Mouse (Mus musculus): ENCODE measurements around the gene Kat2b. TPM values are rescaled to one million over a fixed set of nuclear protein-coding genes. Genes with fewer than 3 reads are reported as not detected.
"Not testable (repeated sequence)": the region's sequence is repeated elsewhere in the genome, so short reads cannot be mapped to it uniquely, and the experiment has no call there.

Gene Kat2b
- polyA plus RNA-seq, 1 experiment from 2014 or later, result 5.6 TPM

- no peaks in the 10 kb centered on the region for H3K27me3 ChIP-seq
- no peaks in the 10 kb centered on the region for H3K9me3 ChIP-seq
- peaks cover 28% of the 10 kb centered on the region for H3K36me3 ChIP-seq
- H3K4me1 ChIP-seq, result peaks cover 8% of the 10 kb centered on the region
- ATAC-seq (ENCODE audit: borderline replicate concordance, extremely low read depth, low FRiP score, low TSS enrichment), result no peak
- peak overlapping the region; percentile 55 for H3K4me3 ChIP-seq
- 3% methylated on average over 1 of the region's 1 CpGs for WGBS
- peak overlapping the region; percentile 53 for H3K9ac ChIP-seq
- 0 out of 2 replicates have a peak overlapping the region, but pooled peaks have one; percentile 65 for H3K27ac ChIP-seq
- H3K4me2 ChIP-seq, result peak overlapping the region; percentile 51
These were observed 121.7 kb downstream of the Kat2b start for GRCm38 (mm10) chr17:53688321-53688720.

GRCm38 (mm10) chr17:53688877-53689802 is 122.5 kb downstream of the Kat2b start, which contains the start of gene Sgo1:
Gene Sgo1, minus strand, starts transcription at chr17:53689333.
- H3K9me3 ChIP-seq, result no peaks in the 10 kb centered on the region
- H3K27me3 ChIP-seq, result no peaks in the 10 kb centered on the region
- peak within 1 kb of the TSS; percentile 67 for H3K9ac ChIP-seq
- ATAC-seq (ENCODE audit: borderline replicate concordance, extremely low read depth, low FRiP score, low TSS enrichment), result peak; percentile 99
- H3K4me2 ChIP-seq, result peak within 1 kb of the TSS; percentile 60
- peak within 1 kb of the TSS; percentile 97 for H3K27ac ChIP-seq
- WGBS, result under 1% methylated on average over 78 of the region's 78 CpGs
- peaks cover 20% of the 10 kb centered on the region; the same call in 1 of the 2 replicates for H3K36me3 ChIP-seq
- peaks cover 8% of the 10 kb centered on the region for H3K4me1 ChIP-seq
- peak within 1 kb of the TSS; percentile 55 for H3K4me3 ChIP-seq

GRCm38 (mm10) chr17:53689946-53690345 is 123.3 kb downstream of the Kat2b start:
- WGBS, result 19% methylated on average over 7 of the region's 7 CpGs
- no peaks in the 10 kb centered on the region for H3K9me3 ChIP-seq
- peak overlapping the region; percentile 67 for H3K9ac ChIP-seq
- H3K4me3 ChIP-seq, result peak overlapping the region; percentile 55
- no peaks in the 10 kb centered on the region for H3K27me3 ChIP-seq
- peaks cover 8% of the 10 kb centered on the region for H3K4me1 ChIP-seq
- H3K4me2 ChIP-seq, result peak overlapping the region; percentile 60
- no peak for ATAC-seq (ENCODE audit: borderline replicate concordance, extremely low read depth, low FRiP score, low TSS enrichment)
- H3K27ac ChIP-seq, result peak overlapping the region; percentile 97
- H3K36me3 ChIP-seq, result peaks cover 12% of the 10 kb centered on the region; the same call in 1 of the 2 replicates

GRCm38 (mm10) chr17:53694039-53694438 is 127.4 kb downstream of the Kat2b start:
- WGBS, result 69% methylated on average over 2 of the region's 2 CpGs
- Histone ChIP-seq H3K27ac (no peak overlapping the region), H3K4me2 (no peak overlapping the region), H3K4me1 (no peaks in the 10 kb centered on the region), H3K27me3 (no peaks in the 10 kb centered on the region), H3K4me3 (no peak overlapping the region), H3K9ac (no peak overlapping the region), H3K36me3 (no peaks in the 10 kb centered on the region), H3K9me3 (no peaks in the 10 kb centered on the region)
- no peak for ATAC-seq (ENCODE audit: borderline replicate concordance, extremely low read depth, low FRiP score, low TSS enrichment)

- H3K9me3 ChIP-seq; H3K27ac ChIP-seq; H3K4me2 ChIP-seq; ATAC-seq (ENCODE audit: borderline replicate concordance, extremely low read depth, low FRiP score, low TSS enrichment); H3K9ac ChIP-seq; H3K4me3 ChIP-seq; H3K4me1 ChIP-seq; H3K36me3 ChIP-seq; H3K27me3 ChIP-seq: not testable (repeated sequence)
- WGBS, result 86% methylated on average over 8 of the region's 8 CpGs
These were observed 130.9 kb downstream of the Kat2b start for GRCm38 (mm10) chr17:53697521-53697920.

GRCm38 (mm10) chr17:53714453-53714852 is 147.8 kb downstream of the Kat2b start:
- Histone ChIP-seq H3K36me3 (no peaks in the 10 kb centered on the region), H3K27ac (no peak overlapping the region), H3K9ac (no peak overlapping the region), H3K4me3 (no peak overlapping the region), H3K9me3 (no peaks in the 10 kb centered on the region), H3K27me3 (no peaks in the 10 kb centered on the region), H3K4me2 (no peak overlapping the region), H3K4me1 (no peaks in the 10 kb centered on the region)
- ATAC-seq (ENCODE audit: borderline replicate concordance, extremely low read depth, low FRiP score, low TSS enrichment), result no peak
- WGBS, result 54% methylated on average over 1 of the region's 1 CpGs

GRCm38 (mm10) chr17:53715161-53715560 is 148.5 kb downstream of the Kat2b start:
- WGBS, result 44% methylated on average over 1 of the region's 1 CpGs
- H3K4me1 ChIP-seq; H3K9me3 ChIP-seq; H3K27ac ChIP-seq; H3K36me3 ChIP-seq; H3K27me3 ChIP-seq; ATAC-seq (ENCODE audit: borderline replicate concordance, extremely low read depth, low FRiP score, low TSS enrichment); H3K4me2 ChIP-seq; H3K9ac ChIP-seq; H3K4me3 ChIP-seq: not testable (repeated sequence)

- whole genome bisulfite sequencing, result 47% methylated on average over 1 of the region's 1 CpGs
- ATAC-seq (ENCODE audit: borderline replicate concordance, extremely low read depth, low FRiP score, low TSS enrichment), result no peak
- no peak overlapping the region for H3K4me2 ChIP-seq
- H3K27ac ChIP-seq, result no peak overlapping the region
- no peaks in the 10 kb centered on the region for H3K27me3 ChIP-seq
- H3K4me1 ChIP-seq, result no peaks in the 10 kb centered on the region
- H3K4me3 ChIP-seq, result no peak overlapping the region
- H3K9ac ChIP-seq, result no peak overlapping the region
- H3K9me3 ChIP-seq, result no peaks in the 10 kb centered on the region
- H3K36me3 ChIP-seq, result no peaks in the 10 kb centered on the region
These were observed 151.8 kb downstream of the Kat2b start for GRCm38 (mm10) chr17:53718474-53718873.

- not testable (repeated sequence) for H3K4me2 ChIP-seq; H3K27me3 ChIP-seq; H3K9me3 ChIP-seq; H3K9ac ChIP-seq; ATAC-seq (ENCODE audit: borderline replicate concordance, extremely low read depth, low FRiP score, low TSS enrichment); H3K27ac ChIP-seq; H3K4me3 ChIP-seq; H3K4me1 ChIP-seq; H3K36me3 ChIP-seq
- WGBS, result 88% methylated on average over 3 of the region's 3 CpGs
These were observed 152.3 kb downstream of the Kat2b start for GRCm38 (mm10) chr17:53718916-53719315.

Other genes with a start within 250 kb of the Kat2b start
- 0.64 and 0.89 TPM in 2 replicates for gene Efhb, start 103.5 kb upstream of the Kat2b start, polyA plus RNA-seq (2015; fragmentation: Nextera tagmentation; extraction: Ambion mirVana)
- 76.3 and 83.7 TPM in 2 replicates for gene Rab5a, start 87.6 kb upstream of the Kat2b start, polyA plus RNA-seq (2015; fragmentation: Nextera tagmentation; extraction: Ambion mirVana)
- 0.24 and 0.26 TPM in 2 replicates for gene Pp2d1, start 27.4 kb upstream of the Kat2b start, polyA plus RNA-seq (2015; fragmentation: Nextera tagmentation; extraction: Ambion mirVana)
- 37.6 and 38.2 TPM in 2 replicates for gene Sgo1, start 122.5 kb downstream of the Kat2b start, polyA plus RNA-seq (2015; fragmentation: Nextera tagmentation; extraction: Ambion mirVana)

Data from lung, embryonic 15.5 days (tissue).